Mouse (Mus musculus): ENCODE data around the gene Sobp. TPM values are rescaled to one million over a fixed set of nuclear protein-coding genes. Genes with fewer than 3 reads are reported as not detected.

Sobp gene
- polyA plus RNA-seq, 1 experiment from 2014 or later = 1.3 TPM

GRCm38 (mm10) chr10:43099229-43099628, 75.1 kb downstream of the Sobp start:
- Histone ChIP-seq H3K27ac (no peak overlapping the region), H3K4me3 (no peak overlapping the region), H3K27me3 (ENCODE audit: insufficient read depth, poor library complexity, severe bottlenecking) (no peaks in the 10 kb centered on the region), H3K4me1 (peaks cover 26% of the 10 kb centered on the region), H3K36me3 (no peaks in the 10 kb centered on the region), H3K9me3 (no peaks in the 10 kb centered on the region)
- DNase-seq (ENCODE audit: low spot score) = no peak
- 63% methylated on average over 6 of the region's 6 CpGs for WGBS

DNA sequence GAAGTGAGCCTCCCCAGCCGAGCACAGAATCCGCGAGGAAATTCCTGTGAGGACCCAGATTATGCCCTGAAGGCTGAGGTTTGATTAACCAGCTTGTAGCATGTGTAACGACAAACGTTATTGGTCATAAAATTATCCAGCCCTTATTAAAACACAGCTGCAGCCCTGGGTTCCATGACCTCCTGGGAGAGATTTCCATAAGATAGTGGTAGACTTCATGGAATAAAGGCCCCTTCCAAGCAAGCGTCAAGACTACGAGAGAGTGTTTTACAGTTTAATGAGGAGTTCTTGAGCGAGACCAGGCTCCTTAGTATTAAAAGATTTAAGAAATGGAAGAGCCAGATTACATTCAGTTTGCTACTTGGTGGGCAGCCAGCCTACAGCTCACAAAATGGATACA, 76.6 kb downstream of the Sobp start:
- H3K27me3 ChIP-seq (ENCODE audit: insufficient read depth, poor library complexity, severe bottlenecking) = no peaks in the 10 kb centered on the region; the same call in 1 of the 2 replicates
- 73% methylated on average over 8 of the region's 8 CpGs for WGBS
- no peak for DNase-seq (ENCODE audit: low spot score)
- no peak overlapping the region for H3K4me3 ChIP-seq
- H3K4me1 ChIP-seq = peaks cover 29% of the 10 kb centered on the region
- no peaks in the 10 kb centered on the region for H3K9me3 ChIP-seq
- no peaks in the 10 kb centered on the region for H3K36me3 ChIP-seq
- H3K27ac ChIP-seq = no peak overlapping the region

GRCm38 (mm10) chr10:43096614-43097013, 77.7 kb downstream of the Sobp start:
- WGBS = 56% methylated on average over 4 of the region's 4 CpGs
- no peaks in the 10 kb centered on the region for H3K9me3 ChIP-seq
- no peaks in the 10 kb centered on the region; the same call in 1 of the 2 replicates for H3K27me3 ChIP-seq (ENCODE audit: insufficient read depth, poor library complexity, severe bottlenecking)
- H3K27ac ChIP-seq = no peak overlapping the region
- no peak overlapping the region for H3K4me3 ChIP-seq
- DNase-seq (ENCODE audit: low spot score) = no peak
- no peaks in the 10 kb centered on the region for H3K36me3 ChIP-seq
- H3K4me1 ChIP-seq = peaks cover 29% of the 10 kb centered on the region

DNA sequence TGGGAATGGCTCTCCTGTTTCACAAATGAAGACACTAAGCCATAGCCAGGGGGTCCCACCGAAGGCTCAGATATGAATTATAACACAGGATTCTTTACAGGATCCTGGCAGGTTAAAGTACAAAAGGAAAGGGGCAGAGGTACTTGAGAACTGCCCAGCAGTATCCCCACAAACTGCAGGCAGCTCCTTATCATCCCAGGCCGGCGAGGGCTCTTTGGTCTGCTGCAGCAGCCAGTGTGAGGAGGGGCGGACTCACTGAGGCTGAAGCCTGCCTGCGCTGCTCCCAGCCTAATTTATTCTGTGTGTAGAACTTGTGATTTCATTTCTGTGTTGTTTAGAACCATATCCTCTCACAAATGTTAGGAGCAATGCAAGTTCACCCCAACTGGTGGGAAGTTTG, 79.8 kb downstream of the Sobp start:
- Histone ChIP-seq H3K36me3 (no peaks in the 10 kb centered on the region), H3K27me3 (ENCODE audit: insufficient read depth, poor library complexity, severe bottlenecking) (no peaks in the 10 kb centered on the region; the same call in 1 of the 2 replicates), H3K27ac (no peak overlapping the region), H3K4me1 (peaks cover 18% of the 10 kb centered on the region), H3K9me3 (no peaks in the 10 kb centered on the region), H3K4me3 (no peak overlapping the region)
- 20% methylated on average over 5 of the region's 5 CpGs for WGBS
- DNase-seq (ENCODE audit: low spot score) = no peak

GRCm38 (mm10) chr10:43093440-43093839, 80.9 kb downstream of the Sobp start:
- Histone ChIP-seq H3K4me1 (peaks cover 18% of the 10 kb centered on the region), H3K4me3 (no peak overlapping the region), H3K27ac (no peak overlapping the region), H3K27me3 (ENCODE audit: insufficient read depth, poor library complexity, severe bottlenecking) (no peaks in the 10 kb centered on the region; the same call in 1 of the 2 replicates), H3K36me3 (peaks cover 7% of the 10 kb centered on the region; the same call in 1 of the 2 replicates), H3K9me3 (no peaks in the 10 kb centered on the region)
- WGBS = 86% methylated on average over 10 of the region's 10 CpGs
- no peak for DNase-seq (ENCODE audit: low spot score)

GRCm38 (mm10) chr10:43090040-43090439, 84.3 kb downstream of the Sobp start:
- H3K27ac ChIP-seq = no peak overlapping the region
- H3K4me3 ChIP-seq = no peak overlapping the region
- H3K36me3 ChIP-seq = peaks cover 7% of the 10 kb centered on the region; the same call in 1 of the 2 replicates
- H3K4me1 ChIP-seq = peaks cover 9% of the 10 kb centered on the region
- DNase-seq (ENCODE audit: low spot score) = no peak
- no peaks in the 10 kb centered on the region; the same call in 1 of the 2 replicates for H3K27me3 ChIP-seq (ENCODE audit: insufficient read depth, poor library complexity, severe bottlenecking)
- WGBS = 75% methylated on average over 3 of the region's 3 CpGs
- H3K9me3 ChIP-seq = no peaks in the 10 kb centered on the region

- Histone ChIP-seq H3K27ac (no peak overlapping the region), H3K4me3 (no peak overlapping the region), H3K9me3 (no peaks in the 10 kb centered on the region), H3K4me1 (no peaks in the 10 kb centered on the region), H3K36me3 (peaks cover 7% of the 10 kb centered on the region; the same call in 1 of the 2 replicates), H3K27me3 (ENCODE audit: insufficient read depth, poor library complexity, severe bottlenecking) (no peaks in the 10 kb centered on the region)
- 67% methylated on average over 2 of the region's 2 CpGs for WGBS
- DNase-seq (ENCODE audit: low spot score) = no peak
These were observed 86.9 kb downstream of the Sobp start for GRCm38 (mm10) chr10:43087421-43087820.

DNA sequence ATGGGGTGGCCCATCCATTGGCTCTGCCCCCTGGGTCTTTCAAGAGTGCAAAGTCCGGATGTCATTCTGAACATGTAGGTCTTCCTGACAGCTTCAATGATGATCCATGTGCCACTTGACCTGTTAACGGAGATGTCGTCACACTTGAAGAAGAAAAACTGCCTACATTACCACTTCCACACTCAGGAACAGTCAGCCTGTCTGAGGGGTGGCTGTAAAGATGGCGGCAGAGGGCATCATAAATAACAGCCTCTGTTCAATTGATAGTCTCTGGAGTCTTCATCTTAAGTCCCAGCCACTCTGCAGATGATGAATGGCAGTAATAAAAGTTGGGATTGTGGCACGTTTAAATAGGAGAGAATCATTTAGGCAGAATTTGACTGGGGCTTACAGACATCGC, 87.4 kb downstream of the Sobp start:
- H3K4me3 ChIP-seq = no peak overlapping the region
- no peak overlapping the region for H3K27ac ChIP-seq
- no peaks in the 10 kb centered on the region for H3K4me1 ChIP-seq
- no peak for DNase-seq (ENCODE audit: low spot score)
- H3K36me3 ChIP-seq = peaks cover 7% of the 10 kb centered on the region; the same call in 1 of the 2 replicates
- H3K27me3 ChIP-seq (ENCODE audit: insufficient read depth, poor library complexity, severe bottlenecking) = no peaks in the 10 kb centered on the region
- 76% methylated on average over 6 of the region's 6 CpGs for WGBS
- no peaks in the 10 kb centered on the region for H3K9me3 ChIP-seq

DNA sequence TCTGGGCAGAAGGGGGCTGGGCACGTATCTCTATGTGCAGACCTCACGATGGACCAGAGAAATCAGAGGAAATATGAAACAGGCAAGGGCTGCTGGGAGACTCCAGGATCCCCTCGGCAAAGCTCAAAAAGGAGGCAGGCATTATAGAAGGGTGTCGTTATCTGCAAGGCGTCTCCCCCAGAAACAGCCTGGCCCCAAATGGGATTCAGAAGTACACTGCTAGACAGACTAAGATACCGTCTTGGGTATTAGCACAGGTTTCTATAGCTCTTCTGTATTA, 90.3 kb downstream of the Sobp start:
- H3K36me3 ChIP-seq = peaks cover 6% of the 10 kb centered on the region; the same call in 1 of the 2 replicates
- no peaks in the 10 kb centered on the region for H3K27me3 ChIP-seq (ENCODE audit: insufficient read depth, poor library complexity, severe bottlenecking)
- no peaks in the 10 kb centered on the region for H3K9me3 ChIP-seq
- no peak for DNase-seq (ENCODE audit: low spot score)
- H3K4me3 ChIP-seq = no peak overlapping the region
- 68% methylated on average over 6 of the region's 6 CpGs for WGBS
- H3K4me1 ChIP-seq = no peaks in the 10 kb centered on the region
- H3K27ac ChIP-seq = no peak overlapping the region

DNA sequence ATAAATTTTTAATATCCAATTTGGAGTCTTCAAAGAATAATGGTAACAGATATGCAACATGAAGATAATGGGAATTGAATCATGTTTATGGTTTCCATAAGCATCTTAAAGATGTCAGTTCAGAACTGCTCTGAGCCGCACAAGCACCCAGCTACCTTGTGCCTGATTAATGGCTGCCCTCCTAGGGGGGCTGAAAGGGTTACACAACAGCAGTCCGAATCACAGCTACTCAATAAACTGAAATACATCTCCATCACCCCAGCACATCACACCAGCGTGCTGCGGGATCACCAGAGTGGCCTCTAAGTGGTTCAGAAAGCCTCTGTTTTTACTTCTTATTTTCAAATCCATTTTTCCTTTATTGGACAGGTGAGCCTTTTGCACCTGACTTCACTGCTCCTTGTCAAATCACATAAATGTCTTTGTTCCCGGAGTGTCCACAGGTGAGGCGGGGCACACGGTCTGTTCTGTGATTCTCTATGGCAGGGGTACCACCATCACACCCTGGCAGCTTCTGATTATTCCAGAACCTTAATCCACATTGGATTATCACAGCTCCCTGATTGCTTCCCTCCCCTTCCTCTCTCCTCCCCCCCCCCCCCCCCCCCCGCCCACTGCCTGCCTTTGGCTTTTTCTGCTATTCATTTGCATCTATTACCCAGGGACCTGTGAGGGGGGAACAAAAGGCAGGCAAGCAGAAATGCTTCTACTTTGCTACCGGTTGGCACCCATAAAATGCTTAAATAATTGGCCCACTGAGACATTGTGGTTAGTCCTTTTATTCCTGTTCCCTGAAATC, 90.8 kb downstream of the Sobp start:
- 74% methylated on average over 8 of the region's 9 CpGs for WGBS
- H3K36me3 ChIP-seq = peaks cover under 1% of the 10 kb centered on the region; the same call in 1 of the 2 replicates

GRCm38 (mm10) chr10:43081316-43081715, 93.0 kb downstream of the Sobp start:
- Histone ChIP-seq H3K4me3 (no peak overlapping the region), H3K4me1 (no peaks in the 10 kb centered on the region), H3K27me3 (ENCODE audit: insufficient read depth, poor library complexity, severe bottlenecking) (no peaks in the 10 kb centered on the region), H3K36me3 (no peaks in the 10 kb centered on the region), H3K9me3 (no peaks in the 10 kb centered on the region), H3K27ac (no peak overlapping the region)
- no peak for DNase-seq (ENCODE audit: low spot score)
- 81% methylated on average over 3 of the region's 3 CpGs for WGBS

More for the DNA sequence above, 90.8 kb downstream of the Sobp start:
- Histone ChIP-seq H3K9me3 (no peaks in the 10 kb centered on the region), H3K4me1 (no peaks in the 10 kb centered on the region), H3K27ac (no peak overlapping the region), H3K4me3 (no peak overlapping the region), H3K27me3 (ENCODE audit: insufficient read depth, poor library complexity, severe bottlenecking) (no peaks in the 10 kb centered on the region)
- no peak for DNase-seq (ENCODE audit: low spot score)

DNA sequence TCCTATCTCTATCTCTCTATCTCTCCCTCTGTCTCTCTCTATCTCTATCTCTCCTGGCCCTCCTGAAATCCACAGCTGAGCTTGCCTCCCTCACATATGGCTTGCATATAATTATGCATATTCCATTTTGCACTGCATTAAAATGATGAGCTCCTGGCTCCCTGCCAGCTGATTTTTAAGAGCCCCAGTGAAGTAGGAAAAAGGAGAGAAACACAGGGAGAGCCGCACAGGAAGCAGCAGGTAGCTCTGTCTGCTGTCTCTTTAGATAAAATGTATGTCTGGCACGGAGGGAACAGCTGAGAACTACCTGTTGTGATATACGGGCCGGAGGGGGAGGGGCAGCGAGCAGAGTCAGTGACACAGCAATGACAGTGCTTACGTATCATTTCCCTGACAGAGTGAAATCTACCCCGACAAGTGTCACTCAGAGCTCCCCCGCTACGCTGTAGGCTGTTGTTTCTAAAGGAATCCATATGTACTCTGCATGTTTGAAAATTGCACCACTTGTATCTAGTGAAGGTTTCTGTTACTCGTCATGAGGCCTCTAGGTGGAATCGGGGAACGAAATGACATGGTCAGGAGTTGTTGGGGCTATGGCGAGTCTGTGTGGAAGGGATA, 98.7 kb downstream of the Sobp start:
- peaks cover 8% of the 10 kb centered on the region for H3K4me1 ChIP-seq
- DNase-seq (ENCODE audit: low spot score) = no peak
- 64% methylated on average over 13 of the region's 13 CpGs for WGBS
- H3K27ac ChIP-seq = no peak overlapping the region
- H3K27me3 ChIP-seq (ENCODE audit: insufficient read depth, poor library complexity, severe bottlenecking) = no peaks in the 10 kb centered on the region
- H3K4me3 ChIP-seq = no peak overlapping the region
- no peaks in the 10 kb centered on the region for H3K36me3 ChIP-seq
- H3K9me3 ChIP-seq = no peaks in the 10 kb centered on the region

- DNase-seq (ENCODE audit: low spot score) = no peak
- Histone ChIP-seq H3K4me3 (no peak overlapping the region), H3K4me1 (peaks cover 11% of the 10 kb centered on the region), H3K36me3 (no peaks in the 10 kb centered on the region), H3K9me3 (no peaks in the 10 kb centered on the region), H3K27me3 (ENCODE audit: insufficient read depth, poor library complexity, severe bottlenecking) (no peaks in the 10 kb centered on the region), H3K27ac (no peak overlapping the region)
- WGBS = 74% methylated on average over 8 of the region's 8 CpGs
These were observed 101.0 kb downstream of the Sobp start for GRCm38 (mm10) chr10:43073281-43073680.

All from heart, embryonic 10.5 days (tissue).